Mouse (Mus musculus): ENCODE measurements at regions not wholly inside any gene's neighbourhood (a gene's known extent, or its start where the extent isn't known, plus 50 kb on each side); places are given as distances from the start of the nearest gene placed in this dataset.

- Histone ChIP-seq H3K27ac (ENCODE audit: low read length) (no peak overlapping the region), H3K9ac (replicated peaks; ENCODE audit: low read depth, low read length) (no peak overlapping the region), H3K36me3 (ENCODE audit: control insufficient read depth, insufficient read depth, low read length) (no peaks in the 10 kb centered on the region), H3K9me3 (ENCODE audit: control insufficient read depth, low read depth, low read length) (no peaks in the 10 kb centered on the region), H3K4me3 (ENCODE audit: low read depth, low read length) (no peak overlapping the region), H3K27me3 (ENCODE audit: control insufficient read depth, insufficient read depth, low read length) (no peaks in the 10 kb centered on the region), H3K4me1 (ENCODE audit: control insufficient read depth, insufficient read depth, low read length) (peaks cover 7% of the 10 kb centered on the region), H3K4me2 (replicated peaks; ENCODE audit: low read depth, low read length) (no peak overlapping the region)
- WGBS: 60% methylated on average over 11 of the region's 11 CpGs
- ATAC-seq (ENCODE audit: insufficient number of reproducible peaks, insufficient read depth, low FRiP score, low read depth): no peak
Observed at GRCm38 (mm10) chr2:166271373-166272189, 116.1 kb upstream of the Sulf2 start.

GRCm38 (mm10) chr2:166270007-166270406 is 114.5 kb upstream of the Sulf2 start:
- Histone ChIP-seq H3K27me3 (ENCODE audit: control insufficient read depth, insufficient read depth, low read length) (no peaks in the 10 kb centered on the region), H3K9ac (replicated peaks; ENCODE audit: low read depth, low read length) (no peak overlapping the region), H3K9me3 (ENCODE audit: control insufficient read depth, low read depth, low read length) (no peaks in the 10 kb centered on the region), H3K27ac (ENCODE audit: low read length) (no peak overlapping the region), H3K4me1 (ENCODE audit: control insufficient read depth, insufficient read depth, low read length) (peaks cover 7% of the 10 kb centered on the region), H3K36me3 (ENCODE audit: control insufficient read depth, insufficient read depth, low read length) (no peaks in the 10 kb centered on the region), H3K4me2 (replicated peaks; ENCODE audit: low read depth, low read length) (no peak overlapping the region), H3K4me3 (ENCODE audit: low read depth, low read length) (no peak overlapping the region)
- WGBS: 89% methylated on average over 6 of the region's 6 CpGs
- no peak for ATAC-seq (ENCODE audit: insufficient number of reproducible peaks, insufficient read depth, low FRiP score, low read depth)

- ATAC-seq (ENCODE audit: insufficient number of reproducible peaks, insufficient read depth, low FRiP score, low read depth): no peak
- 88% methylated on average over 4 of the region's 4 CpGs for WGBS
- H3K4me2 ChIP-seq (replicated peaks; ENCODE audit: low read depth, low read length): no peak overlapping the region
- no peak overlapping the region for H3K4me3 ChIP-seq (ENCODE audit: low read depth, low read length)
- no peaks in the 10 kb centered on the region for H3K9me3 ChIP-seq (ENCODE audit: control insufficient read depth, low read depth, low read length)
- H3K4me1 ChIP-seq (ENCODE audit: control insufficient read depth, insufficient read depth, low read length): peaks cover 4% of the 10 kb centered on the region
- no peak overlapping the region for H3K9ac ChIP-seq (replicated peaks; ENCODE audit: low read depth, low read length)
- no peaks in the 10 kb centered on the region for H3K36me3 ChIP-seq (ENCODE audit: control insufficient read depth, insufficient read depth, low read length)
- H3K27me3 ChIP-seq (ENCODE audit: control insufficient read depth, insufficient read depth, low read length): no peaks in the 10 kb centered on the region
- no peak overlapping the region for H3K27ac ChIP-seq (ENCODE audit: low read length)
Observed at GRCm38 (mm10) chr2:166266915-166267314, 111.5 kb upstream of the Sulf2 start.

GRCm38 (mm10) chr2:166266507-166266906 is 111.0 kb upstream of the Sulf2 start:
- ATAC-seq (ENCODE audit: insufficient number of reproducible peaks, insufficient read depth, low FRiP score, low read depth): no peak
- no peaks in the 10 kb centered on the region for H3K9me3 ChIP-seq (ENCODE audit: control insufficient read depth, low read depth, low read length)
- no peak overlapping the region for H3K9ac ChIP-seq (replicated peaks; ENCODE audit: low read depth, low read length)
- H3K27ac ChIP-seq (ENCODE audit: low read length): no peak overlapping the region
- no peaks in the 10 kb centered on the region for H3K27me3 ChIP-seq (ENCODE audit: control insufficient read depth, insufficient read depth, low read length)
- H3K4me2 ChIP-seq (replicated peaks; ENCODE audit: low read depth, low read length): no peak overlapping the region
- peaks cover 8% of the 10 kb centered on the region for H3K4me1 ChIP-seq (ENCODE audit: control insufficient read depth, insufficient read depth, low read length)
- no peaks in the 10 kb centered on the region for H3K36me3 ChIP-seq (ENCODE audit: control insufficient read depth, insufficient read depth, low read length)
- H3K4me3 ChIP-seq (ENCODE audit: low read depth, low read length): no peak overlapping the region
- 78% methylated on average over 9 of the region's 9 CpGs for WGBS

- Histone ChIP-seq H3K9ac (replicated peaks; ENCODE audit: low read depth, low read length) (no peak overlapping the region), H3K4me3 (ENCODE audit: low read depth, low read length) (no peak overlapping the region), H3K4me2 (replicated peaks; ENCODE audit: low read depth, low read length) (no peak overlapping the region), H3K27ac (ENCODE audit: low read length) (no peak overlapping the region), H3K36me3 (ENCODE audit: control insufficient read depth, insufficient read depth, low read length) (no peaks in the 10 kb centered on the region), H3K4me1 (ENCODE audit: control insufficient read depth, insufficient read depth, low read length) (peaks cover 13% of the 10 kb centered on the region), H3K9me3 (ENCODE audit: control insufficient read depth, low read depth, low read length) (no peaks in the 10 kb centered on the region), H3K27me3 (ENCODE audit: control insufficient read depth, insufficient read depth, low read length) (no peaks in the 10 kb centered on the region)
- no peak for ATAC-seq (ENCODE audit: insufficient number of reproducible peaks, insufficient read depth, low FRiP score, low read depth)
- WGBS: 61% methylated on average over 9 of the region's 9 CpGs
Observed at GRCm38 (mm10) chr2:166264756-166265155, 109.3 kb upstream of the Sulf2 start.

- Histone ChIP-seq H3K9me3 (ENCODE audit: control insufficient read depth, low read depth, low read length) (no peaks in the 10 kb centered on the region), H3K4me2 (replicated peaks; ENCODE audit: low read depth, low read length) (no peak overlapping the region), H3K9ac (replicated peaks; ENCODE audit: low read depth, low read length) (no peak overlapping the region), H3K4me1 (ENCODE audit: control insufficient read depth, insufficient read depth, low read length) (peaks cover 26% of the 10 kb centered on the region), H3K27me3 (ENCODE audit: control insufficient read depth, insufficient read depth, low read length) (no peaks in the 10 kb centered on the region), H3K36me3 (ENCODE audit: control insufficient read depth, insufficient read depth, low read length) (no peaks in the 10 kb centered on the region), H3K4me3 (ENCODE audit: low read depth, low read length) (no peak overlapping the region), H3K27ac (ENCODE audit: low read length) (peak overlapping the region; percentile 27; the same call in 1 of the 2 replicates)
- WGBS: 34% methylated on average over 7 of the region's 7 CpGs
- no peak for ATAC-seq (ENCODE audit: insufficient number of reproducible peaks, insufficient read depth, low FRiP score, low read depth)
Observed at GRCm38 (mm10) chr2:166261799-166262198, 106.3 kb upstream of the Sulf2 start.

- H3K27ac ChIP-seq (ENCODE audit: low read length): no peak overlapping the region; the same call in 1 of the 2 replicates
- no peaks in the 10 kb centered on the region for H3K36me3 ChIP-seq (ENCODE audit: control insufficient read depth, insufficient read depth, low read length)
- 48% methylated on average over 7 of the region's 7 CpGs for WGBS
- no peaks in the 10 kb centered on the region for H3K9me3 ChIP-seq (ENCODE audit: control insufficient read depth, low read depth, low read length)
- no peak overlapping the region for H3K9ac ChIP-seq (replicated peaks; ENCODE audit: low read depth, low read length)
- ATAC-seq (ENCODE audit: insufficient number of reproducible peaks, insufficient read depth, low FRiP score, low read depth): no peak
- H3K4me3 ChIP-seq (ENCODE audit: low read depth, low read length): no peak overlapping the region
- H3K4me2 ChIP-seq (replicated peaks; ENCODE audit: low read depth, low read length): no peak overlapping the region
- peaks cover 29% of the 10 kb centered on the region for H3K4me1 ChIP-seq (ENCODE audit: control insufficient read depth, insufficient read depth, low read length)
- no peaks in the 10 kb centered on the region for H3K27me3 ChIP-seq (ENCODE audit: control insufficient read depth, insufficient read depth, low read length)
Observed at GRCm38 (mm10) chr2:166261065-166261464, 105.6 kb upstream of the Sulf2 start.

GRCm38 (mm10) chr2:166258771-166259180 is 103.3 kb upstream of the Sulf2 start:
- H3K9ac ChIP-seq (replicated peaks; ENCODE audit: low read depth, low read length): no peak overlapping the region
- H3K36me3 ChIP-seq (ENCODE audit: control insufficient read depth, insufficient read depth, low read length): no peaks in the 10 kb centered on the region
- WGBS: 11% methylated on average over 7 of the region's 7 CpGs
- H3K27ac ChIP-seq (ENCODE audit: low read length): peak overlapping the region; percentile 52; the same call in 1 of the 2 replicates
- no peaks in the 10 kb centered on the region for H3K27me3 ChIP-seq (ENCODE audit: control insufficient read depth, insufficient read depth, low read length)
- ATAC-seq (ENCODE audit: insufficient number of reproducible peaks, insufficient read depth, low FRiP score, low read depth): no peak
- no peaks in the 10 kb centered on the region for H3K9me3 ChIP-seq (ENCODE audit: control insufficient read depth, low read depth, low read length)
- no peak overlapping the region for H3K4me3 ChIP-seq (ENCODE audit: low read depth, low read length)
- H3K4me2 ChIP-seq (replicated peaks; ENCODE audit: low read depth, low read length): no peak overlapping the region; the same call in 1 of the 2 replicates
- peaks cover 29% of the 10 kb centered on the region for H3K4me1 ChIP-seq (ENCODE audit: control insufficient read depth, insufficient read depth, low read length)

GRCm38 (mm10) chr2:166257666-166258065 is 102.2 kb upstream of the Sulf2 start:
- no peak overlapping the region for H3K9ac ChIP-seq (replicated peaks; ENCODE audit: low read depth, low read length)
- H3K4me3 ChIP-seq (ENCODE audit: low read depth, low read length): no peak overlapping the region
- H3K9me3 ChIP-seq (ENCODE audit: control insufficient read depth, low read depth, low read length): no peaks in the 10 kb centered on the region
- peaks cover 29% of the 10 kb centered on the region for H3K4me1 ChIP-seq (ENCODE audit: control insufficient read depth, insufficient read depth, low read length)
- ATAC-seq (ENCODE audit: insufficient number of reproducible peaks, insufficient read depth, low FRiP score, low read depth): no peak
- no peak overlapping the region for H3K4me2 ChIP-seq (replicated peaks; ENCODE audit: low read depth, low read length)
- no peaks in the 10 kb centered on the region for H3K36me3 ChIP-seq (ENCODE audit: control insufficient read depth, insufficient read depth, low read length)
- H3K27ac ChIP-seq (ENCODE audit: low read length): no peak overlapping the region; the same call in 1 of the 2 replicates
- WGBS: 53% methylated on average over 4 of the region's 4 CpGs
- no peaks in the 10 kb centered on the region for H3K27me3 ChIP-seq (ENCODE audit: control insufficient read depth, insufficient read depth, low read length)

All from stomach, embryonic 14.5 days (tissue).